Mouse (Mus musculus): ENCODE measurements around the gene Vcp.

Vcp gene

DNA sequence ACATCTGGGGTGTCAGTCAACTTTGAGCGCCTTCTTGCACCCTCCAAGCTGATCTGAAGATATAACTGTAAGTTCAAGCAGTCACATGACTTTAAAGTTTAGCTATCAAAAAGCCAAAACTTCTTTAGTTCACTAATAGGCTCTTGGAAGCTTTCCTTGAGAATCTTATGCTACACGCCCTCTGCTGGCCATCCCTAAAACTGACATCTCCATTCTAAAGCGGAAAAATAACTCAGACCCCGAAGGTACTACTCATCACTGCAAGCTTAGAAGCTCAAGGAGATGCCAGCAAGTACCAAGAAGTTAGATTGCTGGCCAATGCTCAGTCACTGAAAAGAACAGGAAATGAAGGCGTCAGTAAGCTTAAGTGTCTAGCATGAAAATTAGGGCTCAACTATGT is 54.4 kb downstream of the Vcp start:
- peak; percentile 60 for DNase-seq (ENCODE audit: low read depth, low spot score)

DNA sequence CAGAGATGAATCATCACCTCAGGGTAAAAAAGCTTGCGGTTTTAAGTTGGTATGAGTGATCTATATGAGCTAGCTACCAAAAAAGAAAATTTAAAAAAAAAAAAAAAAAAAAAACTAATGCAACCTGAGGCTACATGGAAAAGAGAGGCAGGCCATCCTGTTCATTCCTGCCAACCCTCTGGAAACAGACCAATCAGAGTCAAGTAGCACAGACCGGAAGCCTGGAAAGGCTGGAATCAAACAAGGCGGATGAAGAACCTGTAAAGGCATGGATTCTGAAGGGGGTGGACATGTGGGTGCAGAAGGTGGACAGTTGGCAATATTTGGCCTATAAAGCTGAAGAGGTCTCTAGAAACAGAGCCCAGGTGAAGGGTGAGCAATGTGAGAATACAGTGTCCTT is 54.9 kb downstream of the Vcp start:
- no peak for DNase-seq (ENCODE audit: low read depth, low spot score)

DNA sequence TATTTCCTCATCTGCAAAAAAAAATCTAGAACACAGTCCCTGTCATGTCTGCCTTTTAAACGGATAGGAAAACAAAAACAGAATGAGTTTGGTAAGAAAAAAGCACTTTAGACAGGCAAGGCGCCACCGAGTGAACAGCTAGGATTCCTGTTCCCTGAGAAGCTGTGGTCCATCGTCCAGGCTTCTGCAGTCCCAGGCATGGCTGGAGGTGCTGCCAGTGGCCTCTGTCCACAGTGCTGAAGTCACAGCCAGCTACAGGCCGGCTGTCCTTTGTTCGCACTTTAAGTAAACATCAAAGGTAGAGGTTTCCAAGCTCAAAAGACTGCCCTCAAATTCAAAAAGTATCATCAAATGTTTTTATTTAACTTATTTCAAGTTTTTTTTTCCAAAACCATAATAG is 55.3 kb downstream of the Vcp start:
- peak; percentile 44 for DNase-seq (ENCODE audit: low read depth, low spot score)

DNA sequence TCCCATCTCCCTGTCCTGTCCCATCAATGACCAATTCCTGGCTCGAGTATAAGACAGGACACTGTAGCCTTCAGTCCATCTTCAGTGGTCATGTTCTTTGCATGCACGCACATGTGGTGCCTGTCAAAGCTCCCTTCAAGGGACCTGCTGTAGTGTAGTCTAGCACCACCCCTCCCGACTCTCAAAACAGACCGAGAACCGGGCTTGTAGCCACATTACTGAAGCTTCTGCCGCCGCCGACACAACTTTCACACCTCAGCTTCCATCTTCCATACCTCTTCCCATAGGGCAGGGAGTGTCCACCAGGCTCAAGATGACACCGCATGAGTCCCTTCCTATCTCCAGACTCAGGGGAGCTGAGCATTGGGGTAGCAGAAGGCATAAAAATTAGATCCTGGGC is 56.1 kb downstream of the Vcp start:
- no peak for DNase-seq (ENCODE audit: low read depth, low spot score)

DNA sequence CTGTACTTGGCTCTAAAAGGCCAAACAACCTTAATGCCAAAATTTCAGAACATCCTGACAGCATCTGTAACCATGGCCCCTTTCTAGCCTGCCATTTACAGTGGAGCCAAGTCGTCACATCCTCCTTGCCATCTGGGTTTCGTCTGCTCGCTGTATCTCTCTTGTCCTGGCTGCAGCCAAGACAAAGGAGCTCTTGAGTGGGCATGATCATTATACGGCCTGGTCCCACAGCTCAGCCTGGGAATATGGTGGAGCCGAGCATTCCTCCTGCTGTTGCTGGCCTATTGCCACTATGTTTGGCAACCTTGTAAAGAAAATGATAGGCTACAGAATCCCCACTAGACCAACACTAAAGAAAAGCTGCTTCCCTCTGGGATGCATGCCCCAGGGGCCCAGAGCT is 57.0 kb downstream of the Vcp start:
- DNase-seq (ENCODE audit: low read depth, low spot score): no peak

DNA sequence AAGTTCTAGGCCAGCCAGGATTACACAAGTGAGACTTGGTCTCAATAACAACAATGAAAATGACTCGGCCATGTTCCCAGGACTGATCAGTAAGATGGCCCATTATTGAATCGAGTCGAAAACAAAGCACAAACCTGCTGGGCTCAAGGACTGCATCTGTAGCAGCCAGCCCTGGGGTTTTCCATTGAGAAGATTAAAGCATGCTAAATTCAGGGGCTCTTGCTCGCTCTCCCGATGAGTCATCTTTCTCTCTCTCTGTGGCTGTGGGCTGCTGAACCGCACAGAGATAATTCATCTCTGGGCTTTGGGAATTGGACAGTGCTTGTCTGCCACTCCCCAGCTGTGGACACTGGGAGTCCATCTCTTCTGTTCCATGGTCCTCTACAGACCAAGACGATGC is 58.9 kb downstream of the Vcp start:
- no peak for DNase-seq (ENCODE audit: low read depth, low spot score)

DNA sequence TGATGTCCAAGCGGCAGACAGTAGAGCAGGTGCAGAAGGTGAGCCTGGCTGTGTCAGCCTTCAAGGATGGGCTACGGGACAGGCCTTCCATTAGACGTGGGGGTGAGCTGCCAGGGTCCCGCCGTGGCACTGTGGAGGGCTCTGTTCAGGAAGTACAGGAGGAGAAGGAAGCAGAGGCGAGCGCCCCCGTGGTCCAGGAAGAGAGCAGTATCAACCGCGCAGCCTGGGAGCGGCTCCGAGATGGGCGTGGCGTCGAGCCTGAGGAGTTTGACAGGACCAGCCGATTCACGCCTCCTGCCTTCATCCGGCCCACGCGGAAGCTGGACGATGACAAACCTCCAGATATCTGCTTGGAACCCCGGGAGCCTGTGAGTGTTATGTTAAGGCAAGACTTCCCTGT is 66.7 kb downstream of the Vcp start:
- DNase-seq (ENCODE audit: low read depth, low spot score): peak; percentile 69

DNA sequence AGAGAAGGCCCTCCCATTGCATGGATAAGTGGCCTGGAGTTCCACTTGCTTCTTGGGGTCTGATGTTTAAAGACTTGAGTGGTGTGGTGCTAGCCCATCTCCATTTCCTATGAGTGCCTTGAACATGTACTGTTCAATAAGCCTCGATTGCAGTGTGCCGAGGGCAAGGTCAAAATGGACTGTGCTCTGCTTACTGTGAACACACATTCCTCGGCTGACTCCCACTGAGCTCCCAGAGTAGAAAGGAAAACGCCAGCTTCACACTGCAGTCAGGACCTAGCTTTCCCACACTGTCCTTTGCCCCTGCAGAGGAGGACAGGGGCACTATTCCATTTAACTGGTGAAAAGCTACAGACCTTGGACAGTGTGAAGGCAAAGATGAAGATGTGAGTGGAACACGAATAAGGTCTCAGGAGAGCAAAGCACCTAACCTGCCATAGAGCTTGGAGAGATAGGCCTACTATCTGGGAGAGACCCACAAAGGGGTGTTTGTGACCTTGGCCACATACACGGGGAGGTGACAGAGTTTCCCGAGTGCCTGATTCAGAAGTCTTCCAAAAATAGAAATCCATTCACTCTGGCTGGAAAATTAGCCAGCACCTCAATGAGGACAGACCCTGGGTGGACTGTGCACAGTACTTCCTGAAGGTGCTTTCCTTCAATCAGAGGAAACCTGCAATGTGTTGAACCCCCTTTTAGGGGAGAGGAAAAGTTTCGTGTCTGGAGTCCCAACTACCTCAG is 67.9 kb downstream of the Vcp start:
- no peak for DNase-seq (ENCODE audit: low read depth, low spot score)
